Mouse (Mus musculus) testis, adult 2 months (tissue): ENCODE results near the gene Prrt1. TPM values are rescaled to one million over a fixed set of nuclear protein-coding genes. Genes with fewer than 3 reads are reported as not detected.

ENCODE experiments used
- H3K27ac ChIP-seq: fragments of 200-500 bp; 2 replicates; pipeline ENCODE4 v1.5.1; 2012; ENCODE audit warnings: low read depth, low read length; ENCODE audit not compliant: control insufficient read depth, insufficient read depth
- H3K27me3 ChIP-seq: fragments of 200-500 bp; 2 replicates; pipeline ENCODE4 v1.6.1; 2012; ENCODE audit warnings: mild to moderate bottlenecking, low read length, moderate library complexity; ENCODE audit not compliant: control insufficient read depth, insufficient read depth
- H3K36me3 ChIP-seq: fragments of 200-500 bp; 2 replicates; pipeline ENCODE4 v1.6.1; 2012; ENCODE audit warnings: mild to moderate bottlenecking, low read length; ENCODE audit not compliant: control insufficient read depth, insufficient read depth
- H3K4me1 ChIP-seq: fragments of 200-500 bp; 2 replicates; pipeline ENCODE4 v1.6.1; 2012; ENCODE audit warnings: low read length; ENCODE audit not compliant: control insufficient read depth, insufficient read depth
- H3K4me3 ChIP-seq: fragments of 200-500 bp; 2 replicates; pipeline ENCODE4 v1.5.1; 2012; ENCODE audit warnings: low read depth, mild to moderate bottlenecking, low read length, moderate library complexity, mixed read lengths; ENCODE audit not compliant: control insufficient read depth
- CTCF ChIP-seq: fragments of 200-500 bp; IDR thresholded peaks from 2 replicates; pipeline ENCODE4 v1.5.1; 2012; ENCODE audit warnings: low read depth, mild to moderate bottlenecking, inconsistent platforms, low read length, moderate library complexity; ENCODE audit not compliant: control insufficient read depth, insufficient read depth, insufficient replicate concordance
- POLR2A ChIP-seq: fragments of 200-500 bp; IDR thresholded peaks from 2 replicates; pipeline ENCODE4 v1.6.1; 2012; ENCODE audit warnings: low read depth, mild to moderate bottlenecking, inconsistent platforms, low read length, moderate library complexity; ENCODE audit not compliant: control insufficient read depth
- polyA plus RNA-seq: library from polyadenylated mRNA; depleted of rRNA; stranded (reverse); fragments of >200 nt; gene quantifications from 2 replicates; pipeline ENCODE4 v1.2.3, GENCODE M21; 2012; rRNA removed

Prrt1 gene
- polyA plus RNA-seq = 1.5 and 1.6 TPM in 2 replicates

- peak within 1 kb of the TSS; percentile 92; the same call in 1 of the 2 replicates for H3K27ac ChIP-seq
- H3K27me3 ChIP-seq = peaks cover 5% of the 10 kb centered on the region; the same call in 1 of the 2 replicates
- H3K4me3 ChIP-seq = peak within 1 kb of the TSS; percentile 94
- H3K4me1 ChIP-seq = peaks cover 51% of the 10 kb centered on the region
- no peaks in the 10 kb centered on the region for H3K36me3 ChIP-seq
- no peak for TF ChIP-seq CTCF
- TF ChIP-seq POLR2A = no peak
These were observed at the start of gene Prrt1 for GRCm38 (mm10) chr17:34629221-34629751. Gene Prrt1, plus strand, starts transcription at chr17:34629533.

GRCm38 (mm10) chr17:34582528-34582927 lies 46.8 kb upstream of the Prrt1 start:
- Histone ChIP-seq H3K27ac (no peak overlapping the region), H3K27me3 (no peaks in the 10 kb centered on the region), H3K36me3 (no peaks in the 10 kb centered on the region), H3K4me3 (no peak overlapping the region), H3K4me1 (peaks cover 22% of the 10 kb centered on the region)
- no peak for TF ChIP-seq CTCF
- no peak for TF ChIP-seq POLR2A

- no peak for TF ChIP-seq CTCF
- peak overlapping the region; percentile 63 for H3K27ac ChIP-seq
- no peak overlapping the region for H3K4me3 ChIP-seq
- no peaks in the 10 kb centered on the region for H3K27me3 ChIP-seq
- H3K36me3 ChIP-seq = no peaks in the 10 kb centered on the region
- peaks cover 30% of the 10 kb centered on the region for H3K4me1 ChIP-seq
These were observed 45.9 kb upstream of the Prrt1 start for GRCm38 (mm10) chr17:34583397-34583796.

- H3K36me3 ChIP-seq = no peaks in the 10 kb centered on the region
- no peak overlapping the region for H3K4me3 ChIP-seq
- no peak overlapping the region for H3K27ac ChIP-seq
- TF ChIP-seq POLR2A = no peak
- no peak for TF ChIP-seq CTCF
- no peaks in the 10 kb centered on the region for H3K27me3 ChIP-seq
- peaks cover 33% of the 10 kb centered on the region for H3K4me1 ChIP-seq
These were observed 45.5 kb upstream of the Prrt1 start for GRCm38 (mm10) chr17:34583819-34584218.

GRCm38 (mm10) chr17:34585121-34585520 lies 44.2 kb upstream of the Prrt1 start:
- H3K27ac ChIP-seq = no peak overlapping the region
- H3K27me3 ChIP-seq = no peaks in the 10 kb centered on the region
- peak overlapping the region; percentile 3 for H3K4me3 ChIP-seq
- peaks cover 41% of the 10 kb centered on the region for H3K4me1 ChIP-seq
- no peaks in the 10 kb centered on the region for H3K36me3 ChIP-seq
- no peak for TF ChIP-seq CTCF
- TF ChIP-seq POLR2A = no peak

GRCm38 (mm10) chr17:34585877-34586771 lies 43.2 kb upstream of the Prrt1 start:
- Histone ChIP-seq H3K27me3 (no peaks in the 10 kb centered on the region), H3K27ac (no peak overlapping the region), H3K4me3 (peak overlapping the region; percentile 94), H3K4me1 (peaks cover 50% of the 10 kb centered on the region), H3K36me3 (no peaks in the 10 kb centered on the region)
- TF ChIP-seq CTCF = no peak
- no peak for TF ChIP-seq POLR2A

GRCm38 (mm10) chr17:34586796-34587422 lies 42.4 kb upstream of the Prrt1 start:
- H3K27ac ChIP-seq = peak overlapping the region; percentile 92
- TF ChIP-seq CTCF (no peak), POLR2A (no peak; the same call in 1 of the 2 replicates)
- 0 out of 2 replicates have a peak, but pooled peaks cover 2% of the 10 kb centered on the region for H3K27me3 ChIP-seq
- no peaks in the 10 kb centered on the region for H3K36me3 ChIP-seq
- peaks cover 57% of the 10 kb centered on the region for H3K4me1 ChIP-seq
- peak overlapping the region; percentile 94 for H3K4me3 ChIP-seq
